Mouse (Mus musculus) retina, embryonic 14.5 days (tissue): ENCODE measurements around the gene Asb17.
"Not testable (repeated sequence)": the region's sequence is repeated elsewhere in the genome, so short reads cannot be mapped to it uniquely, and the experiment has no call there.

Experiments used
- DNase-seq: peaks from one replicate; pipeline ENCODE4 v3.0.0-alpha.2; 2015; ENCODE audit warnings: low spot score

Asb17 gene

GRCm38 (mm10) chr3:153831873-153832653 lies 11.9 kb upstream of the Asb17 start:
- no peak for DNase-seq

DNA sequence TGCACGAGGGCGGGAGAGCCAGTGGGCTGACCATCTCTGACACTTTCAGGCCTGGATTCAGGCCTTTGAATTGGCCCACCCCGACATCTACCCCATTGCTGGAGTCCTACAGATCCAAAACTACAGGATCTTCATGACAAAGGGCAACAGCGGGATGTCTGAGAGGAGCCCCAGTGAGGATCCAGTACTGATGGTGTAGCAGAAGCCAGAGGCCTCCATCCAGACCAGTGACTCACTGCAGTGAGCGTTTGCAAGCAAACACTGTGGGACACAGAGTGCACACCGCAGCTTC lies 11.4 kb upstream of the Asb17 start:
- no peak for DNase-seq

DNA sequence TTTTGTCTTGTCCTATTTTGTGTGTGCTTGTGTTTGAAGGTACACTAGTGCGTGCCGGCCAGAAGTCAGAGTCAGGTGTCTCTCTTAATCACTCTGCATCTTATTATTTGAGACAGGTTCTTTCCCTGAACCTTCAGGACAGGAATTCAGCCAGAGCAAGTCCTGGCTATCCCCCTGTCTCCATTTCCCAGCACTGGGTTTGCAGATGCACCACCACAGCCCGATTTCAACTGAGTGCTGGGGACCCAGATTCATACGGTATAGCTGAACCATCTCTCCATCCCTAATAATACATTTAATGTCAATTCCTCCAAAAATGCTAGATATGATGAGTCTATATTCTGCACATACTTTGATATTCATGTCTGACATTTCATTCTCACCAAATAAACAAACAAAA lies 9.9 kb upstream of the Asb17 start:
- no peak for DNase-seq

DNA sequence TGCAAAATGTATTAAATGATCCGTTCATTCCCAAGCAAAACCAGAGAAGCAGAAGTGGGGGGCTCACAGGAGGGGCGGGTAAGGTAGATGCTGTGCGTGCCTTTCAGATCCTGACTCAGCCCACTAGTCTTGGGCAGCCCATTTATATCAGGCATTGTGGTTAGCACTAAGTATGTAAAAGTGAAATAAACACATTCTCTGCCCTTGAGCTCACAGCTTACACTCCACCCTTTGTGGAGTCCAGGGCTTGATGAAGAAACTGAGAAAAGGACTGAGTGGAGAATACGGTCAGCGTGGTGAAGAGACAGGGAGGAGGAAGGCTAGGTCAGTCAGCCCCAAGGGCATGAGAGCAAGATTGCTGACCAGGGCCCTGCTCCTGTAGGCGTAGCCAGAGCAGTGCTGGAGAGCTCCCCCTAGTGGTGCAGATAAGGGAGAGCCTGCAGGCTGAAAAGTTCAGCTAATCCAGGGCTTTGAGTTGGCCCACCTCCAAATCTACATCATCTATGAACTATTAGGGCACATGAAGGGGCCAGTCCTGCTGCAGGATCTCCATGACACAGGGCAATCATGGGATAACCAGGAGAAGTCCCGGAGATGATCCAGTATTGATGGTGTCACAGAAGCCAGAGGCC lies 8.4 kb upstream of the Asb17 start:
- DNase-seq, result peak; percentile 84

DNA sequence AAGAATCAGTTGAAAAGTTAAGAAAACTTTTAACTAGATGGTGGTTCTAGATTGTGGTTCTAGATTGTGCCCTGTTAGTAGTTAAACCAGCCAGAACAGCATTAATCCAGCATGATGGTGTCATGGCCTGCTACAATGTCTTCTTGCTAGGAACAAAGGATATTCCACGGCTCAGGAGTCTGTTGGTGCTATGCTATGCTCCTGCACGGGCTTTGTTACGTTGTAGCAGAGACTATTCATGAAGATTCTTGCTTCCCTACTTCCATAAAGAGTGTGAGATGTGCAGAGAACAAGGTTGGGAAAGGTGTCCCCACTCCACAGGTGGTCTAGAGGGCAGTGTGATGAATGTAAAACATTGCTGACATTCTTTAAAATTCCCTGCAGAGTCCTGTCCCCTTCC lies 7.7 kb upstream of the Asb17 start:
- no peak for DNase-seq

- no peak for DNase-seq
Measured at GRCm38 (mm10) chr3:153837593-153837992, 6.4 kb upstream of the Asb17 start.

DNA sequence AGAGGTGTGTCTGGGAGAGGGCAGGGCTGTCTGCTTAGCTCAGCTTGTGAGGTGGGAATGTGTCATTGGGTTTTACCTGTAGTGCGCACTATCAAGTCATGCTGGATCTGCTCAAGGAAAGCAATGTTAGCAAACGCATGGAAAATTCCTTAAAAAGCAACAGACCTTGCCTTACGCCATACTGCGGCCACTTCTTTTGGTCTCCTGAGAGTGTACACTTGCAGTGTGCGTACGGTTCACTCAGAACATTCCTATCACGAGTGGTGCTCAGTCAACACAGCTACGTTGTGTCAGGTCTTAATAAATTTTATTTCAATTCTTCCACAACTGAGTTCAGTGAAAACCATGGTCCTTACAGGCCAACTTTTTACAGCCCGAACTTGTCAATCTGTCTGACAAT lies 748 bp downstream of the Asb17 start:
- DNase-seq, result no peak

DNA sequence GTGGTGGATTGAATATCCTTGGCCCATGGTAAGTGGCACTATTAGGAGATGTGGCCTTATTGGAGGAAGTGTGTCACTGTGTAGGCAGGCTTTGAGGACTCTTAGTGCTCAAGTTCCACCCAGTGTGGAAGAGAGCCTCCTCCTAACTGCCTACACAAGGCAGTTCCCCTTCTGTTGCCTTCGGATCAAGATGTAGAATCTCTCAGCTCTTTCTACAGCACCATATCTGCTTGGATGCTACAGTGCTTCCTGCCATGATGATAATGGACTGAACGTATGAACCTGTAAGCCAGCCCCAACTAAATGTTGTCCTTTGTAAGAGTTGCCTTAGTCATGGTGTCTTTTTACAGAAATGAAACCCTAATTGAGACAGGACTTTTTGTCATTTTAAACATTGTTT lies 1.5 kb downstream of the Asb17 start:
- DNase-seq, result no peak

GRCm38 (mm10) chr3:153846109-153846508 lies 2.1 kb downstream of the Asb17 start:
- DNase-seq, result no peak

GRCm38 (mm10) chr3:153847207-153847733 lies 3.3 kb downstream of the Asb17 start:
- DNase-seq, result no peak

- peak; percentile 34 for DNase-seq
Measured at GRCm38 (mm10) chr3:153849368-153850015, 5.5 kb downstream of the Asb17 start.

DNA sequence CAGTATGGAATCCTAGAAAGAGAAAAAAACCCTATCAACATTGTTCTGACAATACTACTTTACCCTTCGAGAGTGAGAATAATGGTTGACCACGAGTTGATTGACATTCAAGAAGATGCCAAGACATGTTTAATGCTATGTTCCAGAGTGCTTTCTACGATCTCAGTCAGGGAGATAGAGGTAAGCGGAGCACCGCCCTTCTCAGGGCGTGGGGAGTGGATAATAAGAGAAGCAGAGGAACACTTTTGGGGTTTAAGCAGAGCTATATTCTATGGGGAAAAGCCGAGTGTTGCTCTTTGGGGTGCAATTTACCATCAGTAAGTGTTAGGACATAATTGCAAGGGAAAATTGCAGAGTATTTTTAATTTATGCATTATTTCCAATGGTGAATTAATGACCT lies 6.8 kb downstream of the Asb17 start:
- no peak for DNase-seq

- DNase-seq, result no peak
Measured at GRCm38 (mm10) chr3:153852266-153852665, 8.3 kb downstream of the Asb17 start.

DNA sequence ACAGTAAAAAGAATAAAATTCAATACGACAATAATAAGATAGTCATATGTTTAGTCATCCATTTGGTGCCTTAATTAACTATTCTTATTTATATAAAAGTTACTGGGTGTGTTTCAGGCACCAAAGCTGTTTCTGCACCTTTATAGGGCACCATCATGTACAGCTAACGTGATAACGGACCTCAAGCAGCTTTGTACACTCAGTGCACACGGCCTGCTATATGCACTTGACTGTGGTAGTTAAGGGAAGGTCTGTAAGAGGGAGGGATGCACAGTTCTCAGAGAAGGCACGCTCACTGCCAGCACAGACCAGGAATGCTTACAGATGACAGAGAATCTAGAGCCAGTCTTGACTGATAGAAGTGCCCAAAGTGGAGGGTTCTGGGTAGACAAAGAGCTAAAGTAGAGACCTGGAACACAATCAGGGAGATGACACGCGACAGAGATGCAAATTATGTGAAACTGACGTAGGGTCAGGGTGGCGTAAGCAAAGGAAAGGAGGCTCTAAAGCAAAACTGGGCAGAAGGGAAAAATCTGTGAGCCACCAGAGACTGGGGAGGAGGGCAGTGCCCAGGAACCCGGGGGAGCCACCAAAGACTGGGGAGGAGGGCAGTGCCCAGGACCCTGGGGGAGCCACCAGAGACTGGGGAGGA lies 14.5 kb downstream of the Asb17 start:
- DNase-seq, result no peak

GRCm38 (mm10) chr3:153860392-153860791 lies 16.4 kb downstream of the Asb17 start:
- not testable (repeated sequence) for DNase-seq

- DNase-seq, result no peak
Measured at GRCm38 (mm10) chr3:153863816-153864215, 19.8 kb downstream of the Asb17 start.

GRCm38 (mm10) chr3:153864636-153865429 lies 20.8 kb downstream of the Asb17 start:
- no peak for DNase-seq

GRCm38 (mm10) chr3:153867149-153868136 lies 23.4 kb downstream of the Asb17 start:
- DNase-seq, result peak; percentile 11

DNA sequence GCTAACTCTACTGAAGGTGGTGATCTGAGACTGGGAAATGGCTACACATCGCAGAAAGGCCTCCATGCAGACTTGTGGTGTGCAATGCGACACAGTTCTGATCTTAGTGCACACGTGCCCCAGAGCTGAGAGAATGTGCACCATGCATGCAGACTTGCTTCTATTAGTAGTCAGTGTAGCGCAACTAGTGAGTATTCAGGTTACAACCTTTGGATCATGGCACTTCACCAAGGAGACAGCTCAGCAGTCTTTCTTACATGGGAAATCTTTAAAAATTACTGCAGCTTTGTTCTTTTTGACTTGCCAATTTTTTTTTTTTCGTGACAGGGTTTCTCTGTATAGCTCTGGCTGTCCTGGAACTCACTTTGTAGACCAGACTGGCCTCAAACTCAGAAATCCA lies 27.4 kb downstream of the Asb17 start:
- no peak for DNase-seq

GRCm38 (mm10) chr3:153886296-153886695 lies 42.3 kb downstream of the Asb17 start:
- DNase-seq, result no peak

DNA sequence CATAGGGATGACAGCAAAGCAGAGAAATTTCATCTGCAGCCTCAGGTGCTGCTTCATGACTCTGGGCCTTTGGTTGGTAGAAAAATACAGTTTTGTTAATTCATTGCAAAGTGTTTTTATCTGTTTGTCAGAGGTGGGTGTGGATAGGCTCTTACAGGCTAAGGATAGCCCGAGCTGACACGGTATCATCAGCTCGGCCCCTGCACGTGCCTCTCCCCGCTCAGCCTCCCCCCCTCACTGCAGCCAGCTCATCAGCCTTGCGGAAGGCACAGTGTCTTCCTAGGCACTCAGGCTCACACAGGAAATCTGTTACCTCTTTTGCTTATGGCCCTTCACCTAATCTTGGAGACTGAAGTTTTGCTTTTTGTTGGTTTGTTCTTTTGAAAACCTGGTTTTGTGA lies 44.1 kb downstream of the Asb17 start:
- no peak for DNase-seq
